Mouse (Mus musculus) ES-E14 (cell line): Measurements from ENCODE around the gene Rps6ka1.

ENCODE experiments used
- CHD2 ChIP-seq: IDR thresholded peaks from 2 replicates; pipeline ENCODE4 v1.6.1; 2014; ENCODE audit warnings: mild to moderate bottlenecking, low read depth, low read length, inconsistent platforms
- MAFK ChIP-seq: IDR thresholded peaks from 2 replicates; pipeline ENCODE4 v1.6.1; 2014; ENCODE audit warnings: mild to moderate bottlenecking, low read depth, low read length, inconsistent platforms; ENCODE audit not compliant: insufficient read depth
- ZC3H11A ChIP-seq: IDR thresholded peaks from 2 replicates; pipeline ENCODE4 v1.6.1; 2012; ENCODE audit warnings: low read depth, mild to moderate bottlenecking, inconsistent platforms, low read length, borderline replicate concordance
- ZNF384 ChIP-seq: IDR thresholded peaks from 2 replicates; pipeline ENCODE4 v1.6.1; 2012; ENCODE audit warnings: low read depth, low read length, inconsistent platforms

DNA sequence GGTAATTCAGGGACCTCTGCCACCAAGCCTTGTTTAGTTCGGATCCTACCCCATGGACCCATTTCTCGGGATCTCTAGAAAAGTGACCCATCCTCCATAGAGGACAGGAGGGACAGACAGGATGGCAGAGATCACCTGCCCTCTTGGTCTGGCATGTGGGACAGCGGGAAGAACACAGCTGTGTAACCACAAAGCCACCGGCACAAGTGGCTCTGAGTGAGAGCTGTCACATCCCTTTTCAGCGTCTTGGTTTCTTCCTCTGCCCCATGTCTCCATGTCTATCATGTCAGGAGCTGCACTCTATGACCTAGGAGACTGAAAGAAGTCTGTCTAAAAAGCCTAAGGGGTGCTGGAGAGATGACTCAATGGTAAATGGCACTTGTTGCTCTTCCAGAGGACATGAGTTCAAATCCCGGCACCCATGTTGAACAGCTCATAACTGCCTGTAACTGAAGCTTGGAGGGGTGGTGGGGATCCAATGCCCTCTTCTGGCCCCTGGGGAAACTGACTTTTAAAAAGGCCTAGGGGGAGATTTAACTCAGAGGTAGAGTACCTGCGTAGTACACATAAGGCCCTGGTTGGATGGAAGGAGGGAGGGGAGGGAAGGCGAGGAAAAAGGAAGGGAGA is 3.4 kb downstream of the Rps6ka1 start:
- TF ChIP-seq ZC3H11A (no peak), MAFK (no peak), CHD2 (no peak), ZNF384 (no peak)
